Mouse (Mus musculus) thymus, postnatal 10 days (tissue): Measurements from ENCODE around the gene Gm3542.
"Not testable (repeated sequence)": the region's sequence is repeated elsewhere in the genome, so short reads cannot be mapped to it uniquely, and the experiment has no call there.

ENCODE experiments used
- DNase-seq, 2 experiments: peaks; one replicate each; pipeline ENCODE4 v3.0.0; 2021; ENCODE audit warnings: low spot score in 2 of 2

The Gm3542 gene

GRCm38 (mm10) chr14:5334828-5335227, at the start of gene Gm3542:
Gene Gm3542 (minus strand): TSS chr14:5334928.
- DNase-seq = not testable (repeated sequence)
